13 mouse cellular contexts compared by ENCODE assay signal in the genomic region with DNA sequence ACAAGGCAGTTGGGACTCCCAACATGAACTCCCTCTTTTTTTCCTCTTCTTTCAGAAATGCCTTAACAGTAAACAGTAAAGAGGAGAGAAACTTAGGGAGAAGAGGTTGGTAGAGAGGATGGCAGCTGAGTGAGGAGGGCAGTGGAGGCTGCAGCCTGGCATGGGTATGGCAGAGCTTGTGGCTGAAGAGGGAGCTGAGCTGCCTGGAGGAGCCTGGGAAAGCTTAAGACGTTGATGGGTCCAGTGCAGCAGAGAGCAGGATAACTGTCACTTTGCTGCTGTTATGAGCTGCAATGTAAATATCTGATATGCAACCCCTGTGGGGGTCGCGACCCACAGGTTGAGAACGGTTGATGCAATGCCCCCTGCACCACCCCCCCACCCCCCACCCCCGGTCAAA. TPM values are rescaled to one million over a fixed set of nuclear protein-coding genes. Genes with fewer than 3 reads are reported as not detected.
A peak's percentile ranks its signal among the peaks of the same experiment; 100 is the strongest.
DNase-seq lines count a peak whose midpoint lies in the region; ATAC-seq and TF ChIP-seq lines count a peak whose summit lies in the region.
"Had no signal": no experiment of that assay in that cellular context is flagged by ENCODE, and none has a peak within 500 bp of the region (broad histone marks: within the 10 kb centered on the region; RNA-seq: fewer than 3 reads in every experiment).

No protein-coding gene starts in this region.

- no peak overlapping the region for H3K9ac ChIP-seq in lung, embryonic 14.5 days
- H3K9ac ChIP-seq in intestine, embryonic 16.5 days (ENCODE audit: low read depth, low read length), result no peak overlapping the region
- H3K9ac ChIP-seq in neural tube, embryonic 14.5 days (replicated peaks; ENCODE audit: low read depth, low read length), result no peak overlapping the region

- H3K4me1 ChIP-seq in heart, embryonic 10.5 days, result peaks cover 12% of the 10 kb centered on the region
- H3K4me1 ChIP-seq in lung, embryonic 14.5 days (ENCODE audit: insufficient read depth), result peaks cover 7% of the 10 kb centered on the region
- H3K4me1 ChIP-seq in intestine, embryonic 16.5 days (ENCODE audit: control insufficient read depth, insufficient read depth, low read length), result peaks cover 11% of the 10 kb centered on the region
- 0 out of 2 replicates have a peak, but pooled peaks cover 4% of the 10 kb centered on the region for H3K4me1 ChIP-seq in neural tube, embryonic 14.5 days (ENCODE audit: control insufficient read depth, insufficient read depth, low read length)
- H3K4me1 ChIP-seq: megakaryocyte, embryonic 14.5 days had no signal

- peak overlapping the region; percentile 56 for H3K27ac ChIP-seq in heart, embryonic 10.5 days
- peak overlapping the region; percentile 76 for H3K27ac ChIP-seq in lung, embryonic 14.5 days (ENCODE audit: low read depth)
- peak overlapping the region; percentile 75 for H3K27ac ChIP-seq in intestine, embryonic 16.5 days (ENCODE audit: low read length)
- 0 out of 2 replicates have a peak overlapping the region, but pooled peaks have one; percentile 16 for H3K27ac ChIP-seq in neural tube, embryonic 14.5 days (ENCODE audit: low read depth, low read length)

- no peaks in the 10 kb centered on the region for H3K27me3 ChIP-seq in heart, embryonic 10.5 days (ENCODE audit: insufficient read depth, poor library complexity, severe bottlenecking)
- no peaks in the 10 kb centered on the region for H3K27me3 ChIP-seq in lung, embryonic 14.5 days (ENCODE audit: insufficient read depth, low read length)
- no peaks in the 10 kb centered on the region for H3K27me3 ChIP-seq in intestine, embryonic 16.5 days (replicated peaks; ENCODE audit: control insufficient read depth, insufficient read depth, low read length)
- no peaks in the 10 kb centered on the region for H3K27me3 ChIP-seq in neural tube, embryonic 14.5 days (ENCODE audit: control insufficient read depth, insufficient read depth, low read length)

- H3K4me2 ChIP-seq in lung, embryonic 14.5 days, result peak overlapping the region; percentile 24; the same call in 1 of the 2 replicates
- peak overlapping the region; percentile 25 for H3K4me2 ChIP-seq in intestine, embryonic 16.5 days (ENCODE audit: low read depth, low read length)
- H3K4me2 ChIP-seq in neural tube, embryonic 14.5 days (ENCODE audit: low read depth, low read length), result no peak overlapping the region

- no peak for TF ChIP-seq CTCF in lung, embryonic 14.5 days (IDR thresholded peaks at IDR 0.05; ENCODE audit: low read depth)

- no peaks in the 10 kb centered on the region for H3K36me3 ChIP-seq in heart, embryonic 10.5 days
- H3K36me3 ChIP-seq in lung, embryonic 14.5 days (ENCODE audit: insufficient read depth), result no peaks in the 10 kb centered on the region
- no peaks in the 10 kb centered on the region for H3K36me3 ChIP-seq in intestine, embryonic 16.5 days (ENCODE audit: control insufficient read depth, insufficient read depth, low read length)
- no peaks in the 10 kb centered on the region for H3K36me3 ChIP-seq in neural tube, embryonic 14.5 days (ENCODE audit: control insufficient read depth, insufficient read depth, low read length)

- WGBS in heart, embryonic 10.5 days, result 55% methylated on average over 5 of the region's 5 CpGs
- 21% methylated on average over 5 of the region's 5 CpGs for WGBS in lung, embryonic 14.5 days
- 21% methylated on average over 5 of the region's 5 CpGs for WGBS in intestine, embryonic 16.5 days
- 16% methylated on average over 5 of the region's 5 CpGs for WGBS in neural tube, embryonic 14.5 days

- intact Hi-C loops in heart, postnatal 25 days (cut with DNase I), result no loop called here

- DNase-seq in heart, embryonic 10.5 days (ENCODE audit: low spot score), result no peak
- no peak for DNase-seq in heart, postnatal 25 days (ENCODE audit: low spot score)
- DNase-seq in lung, embryonic 14.5 days, result no peak
- no peak for DNase-seq in lung, postnatal 14 days
- DNase-seq in spleen, adult 12 weeks (ENCODE audit: low spot score), result no peak
- DNase-seq in adrenal gland, postnatal 25 days, result no peak
- DNase-seq: adrenal gland, adult 2 months; left cerebral cortex, postnatal 4 days had no signal

- no peak overlapping the region for H3K4me3 ChIP-seq in heart, embryonic 10.5 days
- no peak overlapping the region for H3K4me3 ChIP-seq in lung, embryonic 14.5 days (ENCODE audit: low read depth, low read length)
- H3K4me3 ChIP-seq in intestine, embryonic 16.5 days (ENCODE audit: low read length), result no peak overlapping the region
- no peak overlapping the region for H3K4me3 ChIP-seq in neural tube, embryonic 14.5 days (ENCODE audit: low read depth, low read length)
- H3K4me3 ChIP-seq: megakaryocyte, embryonic 14.5 days had no signal

- no peaks in the 10 kb centered on the region for H3K9me3 ChIP-seq in heart, embryonic 10.5 days
- H3K9me3 ChIP-seq in lung, embryonic 14.5 days (ENCODE audit: low read depth, low read length), result no peaks in the 10 kb centered on the region
- no peaks in the 10 kb centered on the region for H3K9me3 ChIP-seq in intestine, embryonic 16.5 days (ENCODE audit: control insufficient read depth, low read length)
- H3K9me3 ChIP-seq in neural tube, embryonic 14.5 days (ENCODE audit: control insufficient read depth, low read length), result no peaks in the 10 kb centered on the region

- ATAC-seq in lung, embryonic 14.5 days (ENCODE audit: insufficient read depth), result no peak
- ATAC-seq in intestine, embryonic 16.5 days, result peak; percentile 52
- ATAC-seq in neural tube, embryonic 14.5 days (ENCODE audit: low read depth), result no peak

RNA-seq across cellular contexts. Expression of gene Tns4, which starts 23.6 kb away (rescaled TPM):
- 0.36 TPM in 2 replicates for polyA plus RNA-seq in heart, embryonic 10.5 days (2016; fragmentation: Nextera tagmentation; extraction: Ambion mirVana)
- under 1 TPM; 0.18 to 0.20 TPM for total RNA-seq in heart, postnatal 25 days (2021)
- 0.39 and 0.47 TPM in 2 replicates for polyA plus RNA-seq in lung, embryonic 14.5 days (2014; fragmentation: Nextera tagmentation; extraction: Ambion mirVana)
- 0.65 and 1.3 TPM in 2 replicates for polyA plus RNA-seq in intestine, embryonic 16.5 days (2015; fragmentation: Nextera tagmentation; extraction: Ambion mirVana)
- 0.28 TPM in 1 of 2 replicates, not detected in the other for polyA plus RNA-seq in neural tube, embryonic 14.5 days (2014; fragmentation: Nextera tagmentation; extraction: Ambion mirVana)
- total RNA-seq in adrenal gland, postnatal 25 days (2021), result 0.12 TPM in 1 of 2 replicates, not detected in the other
- total RNA-seq: left cerebral cortex, postnatal 4 days had no signal

RNA-seq across cellular contexts. Expression of gene Ccr7, which starts 42.2 kb away (rescaled TPM):
- polyA plus RNA-seq in heart, embryonic 10.5 days (2016; fragmentation: Nextera tagmentation; extraction: Ambion mirVana), result 0.25 and 0.78 TPM in 2 replicates
- total RNA-seq in heart, postnatal 25 days (2021), result under 1 TPM; 0.29 to 0.64 TPM
- 0.30 and 0.45 TPM in 2 replicates for polyA plus RNA-seq in lung, embryonic 14.5 days (2014; fragmentation: Nextera tagmentation; extraction: Ambion mirVana)
- 0.36 and 0.64 TPM in 2 replicates for polyA plus RNA-seq in intestine, embryonic 16.5 days (2015; fragmentation: Nextera tagmentation; extraction: Ambion mirVana)
- polyA plus RNA-seq in neural tube, embryonic 14.5 days (2014; fragmentation: Nextera tagmentation; extraction: Ambion mirVana), result not detected in 2 replicates
- total RNA-seq in adrenal gland, postnatal 25 days (2021), result 0.21 TPM in 1 of 2 replicates, not detected in the other
- total RNA-seq: gastrocnemius, adult 18-20 months; layer of hippocampus, adult 8-10 months; left cerebral cortex, postnatal 4 days had no signal

Comparison
In these comparisons a context has a peak if more than half of its experiments do, and no peak if none do; other contexts are left out.
1. H3K27ac ChIP-seq: peak in every context shown above with its lines; median percentile 76 in lung, embryonic 14.5 days; 75 in intestine, embryonic 16.5 days; 56 in heart, embryonic 10.5 days; 16 in neural tube, embryonic 14.5 days.